Mouse (Mus musculus) liver, adult 2 months (tissue): ENCODE measurements at regions not wholly inside any gene's neighbourhood (a gene's known extent, or its start where the extent isn't known, plus 50 kb on each side); places are given as distances from the start of the nearest gene placed in this dataset.

Source experiments
- DNase-seq: peaks from one replicate; pipeline ENCODE4 v3.0.0-alpha.2; 2011; ENCODE audit warnings: low read depth, low spot score; ENCODE audit errors: extremely low read depth
- H3K27ac ChIP-seq: fragments of 200-500 bp; replicated peaks from 2 replicates; pipeline ENCODE4 v1.5.1; 2012; ENCODE audit warnings: low read depth, mild to moderate bottlenecking, control low read depth, inconsistent platforms, low read length; ENCODE audit not compliant: insufficient read depth
- H3K27me3 ChIP-seq: fragments of 200-500 bp; 2 replicates; pipeline ENCODE4 v1.6.1; 2012; ENCODE audit warnings: mild to moderate bottlenecking, moderate library complexity, low read length, inconsistent platforms; ENCODE audit not compliant: control insufficient read depth, insufficient read depth
- H3K36me3 ChIP-seq: fragments of 200-500 bp; 2 replicates; pipeline ENCODE4 v1.6.1; 2012; ENCODE audit warnings: low read length, inconsistent platforms; ENCODE audit not compliant: control insufficient read depth, insufficient read depth
- H3K4me1 ChIP-seq: fragments of 200-500 bp; 2 replicates; pipeline ENCODE4 v1.6.1; 2011; ENCODE audit warnings: low read length; ENCODE audit not compliant: control insufficient read depth, insufficient read depth
- H3K4me3 ChIP-seq: fragments of 200-500 bp; 2 replicates; pipeline ENCODE4 v1.5.1; 2011; ENCODE audit warnings: low read depth, mild to moderate bottlenecking, control low read depth, low read length, moderate library complexity; ENCODE audit not compliant: insufficient read depth
- H3K79me2 ChIP-seq: fragments of 200-500 bp; 2 replicates; pipeline ENCODE4 v1.6.1; 2012; ENCODE audit warnings: inconsistent platforms, mild to moderate bottlenecking, low read length, moderate library complexity; ENCODE audit not compliant: control insufficient read depth, insufficient read depth
- H3K9ac ChIP-seq: fragments of 200-500 bp; 2 replicates; pipeline ENCODE4 v1.6.1; 2012; ENCODE audit warnings: low read depth, mild to moderate bottlenecking, control low read depth, inconsistent platforms, low read length
- CTCF ChIP-seq: fragments of 200-500 bp; IDR thresholded peaks from 2 replicates; pipeline ENCODE4 v1.5.1; 2011; ENCODE audit warnings: low read depth, low read length, control low read depth
- POLR2A ChIP-seq: fragments of 200-500 bp; IDR thresholded peaks from 2 replicates; pipeline ENCODE4 v1.6.1; 2011; ENCODE audit warnings: low read length, control low read depth; ENCODE audit not compliant: insufficient read depth; ENCODE audit errors: extremely low read depth
- WGBS: fragments of 180-500 bp; shearing (Covaris S2); methylation state at CpG from one replicate; pipeline ENCODE4 v1.1.7; 2018; 5-methylcytosine and 5-hydroxymethylcytosine counted together

GRCm38 (mm10) chr16:30155070-30155469 lies 90.9 kb downstream of the Hes1 start:
- no peak overlapping the region for H3K27ac ChIP-seq
- no peaks in the 10 kb centered on the region for H3K36me3 ChIP-seq
- H3K27me3 ChIP-seq, result no peaks in the 10 kb centered on the region
- no peak for TF ChIP-seq CTCF
- no peak for TF ChIP-seq POLR2A
- H3K9ac ChIP-seq, result no peak overlapping the region
- DNase-seq, result peak; percentile 15
- no peak overlapping the region for H3K4me3 ChIP-seq
- no peaks in the 10 kb centered on the region for H3K4me1 ChIP-seq
- H3K79me2 ChIP-seq, result no peaks in the 10 kb centered on the region
- 60% methylated on average over 6 of the region's 6 CpGs for WGBS

- H3K9ac ChIP-seq, result no peak overlapping the region
- no peak for DNase-seq
- no peak overlapping the region for H3K4me3 ChIP-seq
- no peaks in the 10 kb centered on the region for H3K36me3 ChIP-seq
- H3K4me1 ChIP-seq, result no peaks in the 10 kb centered on the region
- no peak overlapping the region for H3K27ac ChIP-seq
- no peaks in the 10 kb centered on the region for H3K27me3 ChIP-seq
- H3K79me2 ChIP-seq, result no peaks in the 10 kb centered on the region
- no peak for TF ChIP-seq CTCF
- no peak for TF ChIP-seq POLR2A
- 84% methylated on average over 6 of the region's 6 CpGs for WGBS
Observed at GRCm38 (mm10) chr16:30155486-30156246, 91.5 kb downstream of the Hes1 start.

DNA sequence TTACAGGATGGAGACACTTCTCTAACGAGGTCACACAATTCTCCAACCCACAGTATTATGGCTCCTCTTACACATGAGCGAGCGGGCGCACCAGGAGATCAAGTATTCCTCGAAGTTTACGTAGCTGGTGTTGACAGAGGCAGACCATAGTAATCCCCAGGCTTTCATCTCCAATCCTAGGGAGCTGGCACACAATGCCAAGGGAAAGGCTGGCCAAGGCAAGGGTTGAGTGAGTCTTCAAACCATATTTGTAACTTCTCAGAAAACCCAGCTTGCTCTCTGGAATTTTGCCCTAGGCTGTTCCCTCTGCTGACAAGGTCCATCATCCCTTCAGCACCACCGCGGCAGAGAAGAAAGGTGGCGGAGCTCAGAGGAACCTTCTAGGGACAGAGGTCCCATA lies 94.0 kb downstream of the Hes1 start:
- Histone ChIP-seq H3K4me3 (no peak overlapping the region), H3K9ac (no peak overlapping the region), H3K36me3 (no peaks in the 10 kb centered on the region), H3K79me2 (no peaks in the 10 kb centered on the region), H3K27ac (no peak overlapping the region), H3K4me1 (peaks cover under 1% of the 10 kb centered on the region; the same call in 1 of the 2 replicates), H3K27me3 (no peaks in the 10 kb centered on the region)
- WGBS, result 97% methylated on average over 9 of the region's 9 CpGs
- TF ChIP-seq CTCF, result no peak
- TF ChIP-seq POLR2A, result no peak
- no peak for DNase-seq

DNA sequence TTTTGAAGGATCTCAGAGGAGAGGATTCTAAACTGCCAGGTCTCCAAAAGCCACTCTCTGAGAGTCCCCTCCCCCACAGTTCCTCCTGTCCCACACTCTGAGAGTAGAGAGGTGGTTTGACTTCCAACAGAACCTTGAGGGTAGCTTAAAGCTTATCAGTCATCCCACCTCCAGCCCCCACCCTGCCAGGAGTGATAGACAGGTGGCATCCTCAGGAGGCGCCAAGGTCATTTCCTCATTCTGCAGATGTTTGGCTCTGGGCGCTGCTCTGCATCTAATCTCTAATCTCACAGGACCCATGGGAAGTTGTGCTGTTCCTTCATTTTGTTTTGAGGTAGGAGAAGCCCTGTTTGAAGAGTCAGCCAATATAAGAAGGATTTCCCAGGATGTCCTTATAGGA lies 96.2 kb downstream of the Hes1 start:
- no peaks in the 10 kb centered on the region for H3K36me3 ChIP-seq
- TF ChIP-seq POLR2A (no peak), CTCF (no peak)
- 79% methylated on average over 2 of the region's 2 CpGs for WGBS
- H3K79me2 ChIP-seq, result no peaks in the 10 kb centered on the region
- H3K27me3 ChIP-seq, result no peaks in the 10 kb centered on the region
- peaks cover 4% of the 10 kb centered on the region; the same call in 1 of the 2 replicates for H3K4me1 ChIP-seq
- no peak overlapping the region for H3K4me3 ChIP-seq
- no peak overlapping the region for H3K27ac ChIP-seq
- no peak for DNase-seq
- no peak overlapping the region for H3K9ac ChIP-seq

GRCm38 (mm10) chr16:30163303-30163702 lies 99.1 kb downstream of the Hes1 start:
- 32% methylated on average over 4 of the region's 4 CpGs for WGBS
- peak; percentile 65 for DNase-seq
- TF ChIP-seq POLR2A (no peak), CTCF (no peak)
- Histone ChIP-seq H3K4me1 (peaks cover 4% of the 10 kb centered on the region; the same call in 1 of the 2 replicates), H3K27ac (no peak overlapping the region), H3K27me3 (no peaks in the 10 kb centered on the region), H3K4me3 (no peak overlapping the region), H3K9ac (no peak overlapping the region), H3K36me3 (no peaks in the 10 kb centered on the region), H3K79me2 (no peaks in the 10 kb centered on the region)

GRCm38 (mm10) chr16:30165667-30166180 lies 101.5 kb downstream of the Hes1 start:
- no peaks in the 10 kb centered on the region for H3K27me3 ChIP-seq
- H3K27ac ChIP-seq, result no peak overlapping the region
- 74% methylated on average over 3 of the region's 3 CpGs for WGBS
- no peak overlapping the region for H3K9ac ChIP-seq
- TF ChIP-seq POLR2A (no peak), CTCF (no peak)
- H3K4me1 ChIP-seq, result peaks cover 4% of the 10 kb centered on the region; the same call in 1 of the 2 replicates
- DNase-seq, result no peak
- H3K4me3 ChIP-seq, result no peak overlapping the region
- H3K79me2 ChIP-seq, result no peaks in the 10 kb centered on the region
- no peaks in the 10 kb centered on the region for H3K36me3 ChIP-seq
